Mouse (Mus musculus): ENCODE data around the gene Tnni3. TPM values are rescaled to one million over a fixed set of nuclear protein-coding genes. Genes with fewer than 3 reads are reported as not detected.

The Tnni3 gene
- polyA plus RNA-seq, 1 experiment from 2014 or later = 2.9 TPM

- no peaks in the 10 kb centered on the region for H3K36me3 ChIP-seq (ENCODE audit: control insufficient read depth, insufficient read depth, low read length)
- peak overlapping the region; percentile 87 for H3K27ac ChIP-seq (ENCODE audit: low read length)
- H3K9ac ChIP-seq (replicated peaks; ENCODE audit: low read depth, low read length) = no peak overlapping the region; the same call in 1 of the 2 replicates
- H3K27me3 ChIP-seq (ENCODE audit: control insufficient read depth, insufficient read depth, low read length) = no peaks in the 10 kb centered on the region
- H3K4me1 ChIP-seq (ENCODE audit: control insufficient read depth, insufficient read depth, low read length) = peaks cover 29% of the 10 kb centered on the region
- 0 out of 2 replicates have a peak overlapping the region, but pooled peaks have one; percentile 20 for H3K4me2 ChIP-seq (replicated peaks; ENCODE audit: low read depth, low read length)
- no peak overlapping the region for H3K4me3 ChIP-seq (ENCODE audit: low read depth, low read length)
- WGBS = 47% methylated on average over 6 of the region's 6 CpGs
- no peaks in the 10 kb centered on the region for H3K9me3 ChIP-seq (ENCODE audit: control insufficient read depth, low read depth, low read length)
- ATAC-seq (ENCODE audit: insufficient number of reproducible peaks, insufficient read depth, low FRiP score, low read depth) = peak; percentile 73
Observed at GRCm38 (mm10) chr7:4513829-4514712, 10.0 kb downstream of the Tnni3 start.

DNA sequence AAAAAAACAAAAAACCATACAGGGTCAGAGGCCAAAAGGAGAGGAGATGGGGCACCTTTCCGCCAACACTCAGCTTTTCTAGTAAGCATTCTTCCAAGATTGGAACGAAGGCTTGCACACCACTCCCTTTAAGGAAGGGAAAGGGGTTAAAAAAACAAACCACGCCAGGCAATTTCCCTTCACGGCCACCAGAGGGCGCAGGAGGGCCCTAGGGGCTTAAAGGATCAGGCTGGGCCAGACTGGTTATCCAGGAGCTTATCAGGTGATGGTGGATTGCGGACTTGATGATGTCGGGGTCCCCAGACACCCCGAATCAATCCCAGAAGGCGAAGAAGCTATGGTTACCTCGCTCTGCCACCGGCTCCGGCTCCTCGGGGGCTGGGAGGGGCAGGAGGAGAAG is 10.8 kb downstream of the Tnni3 start:
- Histone ChIP-seq H3K4me1 (ENCODE audit: control insufficient read depth, insufficient read depth, low read length) (peaks cover 29% of the 10 kb centered on the region), H3K27ac (ENCODE audit: low read length) (peak overlapping the region; percentile 87), H3K4me2 (replicated peaks; ENCODE audit: low read depth, low read length) (0 out of 2 replicates have a peak overlapping the region, but pooled peaks have one; percentile 20), H3K36me3 (ENCODE audit: control insufficient read depth, insufficient read depth, low read length) (no peaks in the 10 kb centered on the region), H3K27me3 (ENCODE audit: control insufficient read depth, insufficient read depth, low read length) (no peaks in the 10 kb centered on the region), H3K9ac (replicated peaks; ENCODE audit: low read depth, low read length) (no peak overlapping the region), H3K4me3 (ENCODE audit: low read depth, low read length) (no peak overlapping the region), H3K9me3 (ENCODE audit: control insufficient read depth, low read depth, low read length) (no peaks in the 10 kb centered on the region)
- no peak for ATAC-seq (ENCODE audit: insufficient number of reproducible peaks, insufficient read depth, low FRiP score, low read depth)
- 33% methylated on average over 13 of the region's 13 CpGs for WGBS

DNA sequence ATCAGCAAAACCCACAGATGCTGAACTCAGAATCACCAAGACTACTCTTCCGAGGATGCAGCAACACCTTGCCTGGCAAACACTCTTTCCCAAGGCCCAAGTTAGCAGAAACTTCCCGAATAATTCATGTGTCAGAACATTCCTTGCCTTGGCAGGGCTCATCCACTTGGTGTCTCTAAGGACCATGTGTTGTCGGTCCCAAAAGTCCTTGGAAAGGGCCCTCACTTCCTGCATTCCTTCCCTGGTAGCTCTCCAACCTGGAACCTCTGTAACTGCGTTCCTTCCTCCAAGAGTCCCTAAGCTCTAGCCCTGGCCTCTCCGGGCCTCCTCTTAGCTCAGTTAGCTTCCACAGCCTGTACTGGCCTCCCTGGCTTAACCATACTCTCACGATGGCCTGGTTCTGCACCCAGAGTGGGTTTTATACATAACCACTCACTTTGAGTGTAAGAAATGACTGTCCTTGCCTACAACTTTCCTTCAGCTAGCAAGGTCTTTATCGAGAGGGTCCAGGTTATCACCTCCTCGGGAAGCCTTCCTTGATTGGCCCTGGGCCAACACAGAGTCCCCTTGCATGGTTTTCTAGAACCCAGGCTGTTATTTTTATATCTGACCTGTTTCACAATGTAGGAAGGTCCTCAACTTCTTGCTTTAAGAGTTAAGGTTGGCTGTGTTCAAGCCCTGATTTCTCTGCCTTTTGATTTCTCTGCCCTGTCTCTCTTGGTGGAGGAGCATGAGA is 12.4 kb downstream of the Tnni3 start:
- Histone ChIP-seq H3K4me1 (ENCODE audit: control insufficient read depth, insufficient read depth, low read length) (peaks cover 29% of the 10 kb centered on the region), H3K9ac (replicated peaks; ENCODE audit: low read depth, low read length) (no peak overlapping the region), H3K36me3 (ENCODE audit: control insufficient read depth, insufficient read depth, low read length) (no peaks in the 10 kb centered on the region), H3K27me3 (ENCODE audit: control insufficient read depth, insufficient read depth, low read length) (no peaks in the 10 kb centered on the region), H3K27ac (ENCODE audit: low read length) (no peak overlapping the region), H3K9me3 (ENCODE audit: control insufficient read depth, low read depth, low read length) (no peaks in the 10 kb centered on the region), H3K4me2 (replicated peaks; ENCODE audit: low read depth, low read length) (no peak overlapping the region), H3K4me3 (ENCODE audit: low read depth, low read length) (no peak overlapping the region)
- ATAC-seq (ENCODE audit: insufficient number of reproducible peaks, insufficient read depth, low FRiP score, low read depth) = no peak
- WGBS = 73% methylated on average over 8 of the region's 8 CpGs

DNA sequence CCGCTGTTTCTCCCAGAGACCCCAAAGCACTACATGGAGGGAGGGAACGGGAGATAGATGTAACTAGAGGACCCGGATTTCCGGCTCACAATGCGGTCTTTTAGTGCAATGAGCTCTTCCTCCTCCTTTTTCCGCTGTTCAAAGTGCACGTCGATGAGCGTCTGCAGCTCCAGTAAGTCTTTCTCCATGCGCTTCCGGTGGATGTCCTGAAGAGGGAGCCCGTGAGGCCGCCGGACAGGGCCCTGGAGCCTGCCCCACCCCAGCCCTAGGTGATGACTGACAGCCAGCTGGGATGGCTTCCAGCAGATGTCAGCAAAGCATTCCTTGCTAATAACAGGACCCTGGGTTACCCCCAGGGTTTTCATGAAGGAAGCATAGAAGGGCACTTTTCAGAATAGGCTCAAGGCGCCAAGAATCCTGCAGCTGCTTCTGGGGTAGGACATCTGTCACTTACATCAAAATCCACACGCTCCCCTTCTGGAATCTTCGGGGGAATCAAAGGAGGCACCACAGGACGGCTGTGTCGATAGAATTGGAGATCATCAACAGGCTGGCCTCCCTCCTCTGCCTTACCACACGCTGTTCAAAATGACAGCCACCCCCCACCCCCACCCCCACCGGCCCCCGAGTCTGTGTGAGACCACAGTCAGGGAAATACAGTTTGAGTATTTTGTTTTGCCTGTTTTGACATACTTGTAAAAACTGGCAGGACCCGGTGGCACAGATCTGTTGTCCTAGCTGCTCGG is 14.0 kb downstream of the Tnni3 start:
- Histone ChIP-seq H3K9me3 (ENCODE audit: control insufficient read depth, low read depth, low read length) (no peaks in the 10 kb centered on the region), H3K27me3 (ENCODE audit: control insufficient read depth, insufficient read depth, low read length) (no peaks in the 10 kb centered on the region), H3K4me1 (ENCODE audit: control insufficient read depth, insufficient read depth, low read length) (peaks cover 20% of the 10 kb centered on the region), H3K27ac (ENCODE audit: low read length) (no peak overlapping the region; the same call in 1 of the 2 replicates), H3K4me3 (ENCODE audit: low read depth, low read length) (no peak overlapping the region), H3K4me2 (replicated peaks; ENCODE audit: low read depth, low read length) (no peak overlapping the region; the same call in 1 of the 2 replicates), H3K36me3 (ENCODE audit: control insufficient read depth, insufficient read depth, low read length) (no peaks in the 10 kb centered on the region), H3K9ac (replicated peaks; ENCODE audit: low read depth, low read length) (no peak overlapping the region)
- 17% methylated on average over 24 of the region's 24 CpGs for WGBS
- peak; percentile 38 for ATAC-seq (ENCODE audit: insufficient number of reproducible peaks, insufficient read depth, low FRiP score, low read depth)

- H3K9me3 ChIP-seq (ENCODE audit: control insufficient read depth, low read depth, low read length) = no peaks in the 10 kb centered on the region
- no peak for ATAC-seq (ENCODE audit: insufficient number of reproducible peaks, insufficient read depth, low FRiP score, low read depth)
- WGBS = 91% methylated on average over 8 of the region's 8 CpGs
Observed at GRCm38 (mm10) chr7:4508739-4509116, 15.3 kb downstream of the Tnni3 start.

GRCm38 (mm10) chr7:4508062-4508738 is 15.8 kb downstream of the Tnni3 start:
- H3K27ac ChIP-seq (ENCODE audit: low read length) = no peak overlapping the region
- 0 out of 2 replicates have a peak, but pooled peaks cover 4% of the 10 kb centered on the region for H3K4me1 ChIP-seq (ENCODE audit: control insufficient read depth, insufficient read depth, low read length)
- 73% methylated on average over 18 of the region's 32 CpGs for WGBS
- H3K9me3 ChIP-seq (ENCODE audit: control insufficient read depth, low read depth, low read length) = no peaks in the 10 kb centered on the region
- no peaks in the 10 kb centered on the region for H3K27me3 ChIP-seq (ENCODE audit: control insufficient read depth, insufficient read depth, low read length)
- no peak overlapping the region for H3K4me2 ChIP-seq (replicated peaks; ENCODE audit: low read depth, low read length)
- no peak overlapping the region for H3K9ac ChIP-seq (replicated peaks; ENCODE audit: low read depth, low read length)
- no peaks in the 10 kb centered on the region for H3K36me3 ChIP-seq (ENCODE audit: control insufficient read depth, insufficient read depth, low read length)
- no peak for ATAC-seq (ENCODE audit: insufficient number of reproducible peaks, insufficient read depth, low FRiP score, low read depth)
- no peak overlapping the region for H3K4me3 ChIP-seq (ENCODE audit: low read depth, low read length)

More at GRCm38 (mm10) chr7:4508739-4509116, 15.3 kb downstream of the Tnni3 start:
- no peak overlapping the region for H3K4me2 ChIP-seq (replicated peaks; ENCODE audit: low read depth, low read length)
- H3K4me3 ChIP-seq (ENCODE audit: low read depth, low read length) = no peak overlapping the region
- H3K4me1 ChIP-seq (ENCODE audit: control insufficient read depth, insufficient read depth, low read length) = peaks cover 8% of the 10 kb centered on the region
- no peak overlapping the region for H3K9ac ChIP-seq (replicated peaks; ENCODE audit: low read depth, low read length)
- no peaks in the 10 kb centered on the region for H3K36me3 ChIP-seq (ENCODE audit: control insufficient read depth, insufficient read depth, low read length)
- no peaks in the 10 kb centered on the region for H3K27me3 ChIP-seq (ENCODE audit: control insufficient read depth, insufficient read depth, low read length)
- H3K27ac ChIP-seq (ENCODE audit: low read length) = no peak overlapping the region

DNA sequence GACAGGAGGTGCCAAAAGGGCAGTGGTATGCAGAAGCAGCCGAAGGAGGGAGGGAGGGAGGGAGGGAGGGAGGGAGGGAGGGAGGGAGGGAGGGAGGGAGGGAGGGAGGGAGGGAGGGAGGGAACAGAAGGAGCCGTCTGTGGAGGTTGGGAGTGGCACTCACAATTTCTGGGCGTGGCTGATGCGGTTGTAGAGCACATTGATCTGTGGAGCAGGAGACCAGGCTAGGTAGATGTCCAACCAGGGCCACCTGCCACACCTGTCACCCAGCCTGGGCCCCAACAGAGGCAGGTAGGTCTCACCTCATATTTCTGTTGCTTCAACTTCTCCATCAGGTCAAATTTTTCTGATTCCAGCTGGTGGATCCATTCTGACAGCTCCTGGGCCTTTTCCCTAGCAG is 16.8 kb downstream of the Tnni3 start:
- Histone ChIP-seq H3K4me3 (ENCODE audit: low read depth, low read length) (no peak overlapping the region), H3K36me3 (ENCODE audit: control insufficient read depth, insufficient read depth, low read length) (no peaks in the 10 kb centered on the region), H3K4me1 (ENCODE audit: control insufficient read depth, insufficient read depth, low read length) (0 out of 2 replicates have a peak, but pooled peaks cover 4% of the 10 kb centered on the region), H3K9me3 (ENCODE audit: control insufficient read depth, low read depth, low read length) (no peaks in the 10 kb centered on the region), H3K27me3 (ENCODE audit: control insufficient read depth, insufficient read depth, low read length) (no peaks in the 10 kb centered on the region), H3K4me2 (replicated peaks; ENCODE audit: low read depth, low read length) (no peak overlapping the region), H3K9ac (replicated peaks; ENCODE audit: low read depth, low read length) (no peak overlapping the region), H3K27ac (ENCODE audit: low read length) (no peak overlapping the region)
- WGBS = 57% methylated on average over 3 of the region's 4 CpGs
- ATAC-seq (ENCODE audit: insufficient number of reproducible peaks, insufficient read depth, low FRiP score, low read depth) = no peak
